Mouse (Mus musculus) activated CD4-positive, CD25-positive, alpha-beta regulatory T cell, adult 4 months (primary cell): ENCODE data around the gene Olfr616. TPM values are rescaled to one million over a fixed set of nuclear protein-coding genes. Genes with fewer than 3 reads are reported as not detected.
"Not testable (repeated sequence)": the region's sequence is repeated elsewhere in the genome, so short reads cannot be mapped to it uniquely, and the experiment has no call there.

Source experiments
- ATAC-seq: one replicate; pipeline ENCODE4 v1.8.0; 2017
- polyA plus RNA-seq, 2 experiments: library from polyadenylated mRNA; unstranded; fragments of 100-300 nt; shearing (Covaris generic); gene quantifications; one replicate each; pipeline ENCODE4 v1.2.1; 2017

Olfr616 gene
- polyA plus RNA-seq = not detected

DNA sequence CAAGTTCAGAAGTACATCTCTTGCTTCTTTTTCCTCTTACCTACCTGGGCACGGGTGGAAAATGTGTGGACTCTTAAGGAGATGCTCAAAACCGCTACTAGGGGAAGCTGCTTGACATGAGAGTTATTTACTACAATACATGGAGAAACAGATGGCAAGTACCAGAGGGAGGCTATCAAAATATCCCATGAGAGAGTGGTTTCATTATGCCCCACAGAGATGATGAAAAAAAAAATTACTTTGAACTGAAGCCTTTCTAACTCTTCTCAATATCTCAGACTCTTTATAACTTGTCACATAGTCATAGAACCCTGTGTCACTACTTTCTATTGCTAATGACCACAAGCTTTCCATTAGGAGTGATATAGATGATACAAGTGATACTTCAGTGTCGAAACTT is at the start of gene Olfr616:
Olfr616 (minus strand) TSS at position 101 of the 400 bp plus-strand sequence.
- ATAC-seq = no peak

GRCm38 (mm10) chr7:103612434-103612833 is 43.5 kb upstream of the Olfr616 start, which contains the start of gene Olfr620:
TSS of gene Olfr620 (minus strand) at chr7:103612534.
- ATAC-seq = no peak

DNA sequence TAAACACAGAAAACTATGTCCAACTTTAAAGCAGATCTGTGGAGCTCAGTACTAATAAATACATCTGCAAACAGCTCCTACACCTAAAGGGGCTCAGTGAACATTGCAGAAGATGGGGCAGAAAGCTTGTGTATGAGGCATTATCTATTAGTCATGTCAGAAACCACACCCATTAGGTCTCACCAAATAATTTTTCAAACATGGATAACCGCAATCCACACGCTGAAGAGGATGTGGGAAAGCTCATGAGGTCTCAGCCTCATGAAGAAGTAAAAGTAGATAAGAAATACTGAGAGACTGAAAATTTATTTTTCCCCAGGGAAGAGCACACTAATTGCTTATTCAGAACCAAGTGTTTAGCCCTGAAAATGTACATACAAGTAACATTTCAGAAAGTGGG is 38.5 kb upstream of the Olfr616 start:
- no peak for ATAC-seq

- ATAC-seq = no peak
Observed at GRCm38 (mm10) chr7:103600275-103600674, 31.3 kb upstream of the Olfr616 start, which contains the start of gene Olfr619. TSS of gene Olfr619 (plus strand) at chr7:103600575.

DNA sequence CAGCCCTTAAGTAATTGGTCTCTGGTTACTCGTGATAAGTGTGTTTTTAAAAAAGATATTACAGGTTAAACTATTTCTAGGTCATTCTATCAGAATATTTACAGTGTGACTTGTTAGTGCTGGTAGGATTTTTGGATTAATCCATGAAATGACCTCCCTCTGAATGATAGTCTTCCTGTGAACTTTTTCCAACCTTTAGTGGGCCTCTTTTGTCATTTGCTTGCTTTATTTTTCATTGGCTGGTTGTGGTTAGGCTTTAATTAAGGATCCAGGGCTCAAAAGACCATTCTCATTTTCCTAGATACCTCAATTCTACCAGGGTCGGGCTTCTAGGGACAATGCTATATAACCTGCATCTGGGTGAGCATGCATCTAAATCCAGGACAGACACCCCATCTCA is 20.9 kb upstream of the Olfr616 start, which contains the start of gene Olfr618:
Olfr618 (plus strand) TSS at position 301 of the 400 bp plus-strand sequence.
- ATAC-seq = no peak

DNA sequence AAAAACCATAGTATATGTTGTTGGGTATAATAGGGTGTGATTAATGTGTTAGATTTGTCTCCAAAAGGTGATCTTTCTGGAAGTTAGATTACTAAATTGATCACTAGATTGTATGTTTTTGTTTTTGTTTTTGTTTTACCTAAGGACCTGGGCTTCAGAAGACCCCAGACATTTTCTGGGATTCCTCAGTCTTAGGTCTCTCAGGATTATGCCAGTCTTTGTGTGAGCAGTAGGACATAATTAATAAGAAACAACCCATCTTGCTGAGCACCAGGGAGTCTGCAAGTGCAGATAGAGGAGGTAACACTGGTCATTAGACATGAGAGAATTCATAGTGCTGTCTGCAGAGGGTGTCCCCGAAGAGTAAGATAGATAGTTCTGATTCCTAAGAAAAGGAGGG is 3.8 kb upstream of the Olfr616 start, which contains the start of gene Olfr617:
Olfr617 (plus strand) TSS at position 301 of the 400 bp plus-strand sequence.
- no peak for ATAC-seq

DNA sequence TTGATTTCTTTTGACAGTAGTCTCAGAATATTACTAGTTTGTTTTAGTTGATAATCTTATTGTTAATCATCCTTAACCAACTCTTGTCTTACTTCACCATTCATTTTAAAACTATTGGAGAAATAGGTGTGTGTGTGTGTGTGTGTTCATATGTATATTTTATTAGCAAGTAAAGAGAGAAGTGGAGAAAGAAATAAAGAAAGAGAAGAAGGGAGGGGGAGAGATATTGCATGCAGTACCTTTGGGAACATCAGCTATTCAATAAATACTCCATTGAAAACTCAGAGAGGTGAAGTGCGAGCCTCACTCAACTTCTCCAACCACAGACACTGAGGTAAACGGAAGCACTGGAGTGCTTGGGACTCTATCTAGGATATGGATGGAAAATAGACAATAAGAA is 13.2 kb downstream of the Olfr616 start, which contains the start of gene Olfr615:
Olfr615 (plus strand) TSS at position 301 of the 400 bp plus-strand sequence.
- no peak for ATAC-seq

DNA sequence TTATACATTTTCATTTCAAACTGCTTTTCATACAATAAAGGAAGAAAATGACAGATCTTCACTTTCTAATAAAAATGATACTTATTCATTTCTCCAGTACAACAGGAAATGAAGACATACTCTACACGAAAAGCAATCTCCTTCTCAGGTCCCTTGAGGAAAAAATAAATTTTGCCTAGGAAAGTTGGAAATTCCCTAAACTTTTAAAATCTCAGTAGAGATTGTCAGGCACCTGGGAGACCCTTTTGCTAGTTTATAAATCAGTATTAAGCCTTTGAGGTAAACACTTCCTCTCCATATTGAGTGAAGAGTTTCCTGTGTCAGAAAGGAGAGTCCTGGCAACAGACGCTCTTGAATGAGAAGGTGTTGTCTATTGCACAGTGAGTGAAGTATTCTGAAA is 21.2 kb downstream of the Olfr616 start, which contains the start of gene Olfr613:
Olfr613 (plus strand) TSS at position 301 of the 400 bp plus-strand sequence.
- ATAC-seq = no peak

DNA sequence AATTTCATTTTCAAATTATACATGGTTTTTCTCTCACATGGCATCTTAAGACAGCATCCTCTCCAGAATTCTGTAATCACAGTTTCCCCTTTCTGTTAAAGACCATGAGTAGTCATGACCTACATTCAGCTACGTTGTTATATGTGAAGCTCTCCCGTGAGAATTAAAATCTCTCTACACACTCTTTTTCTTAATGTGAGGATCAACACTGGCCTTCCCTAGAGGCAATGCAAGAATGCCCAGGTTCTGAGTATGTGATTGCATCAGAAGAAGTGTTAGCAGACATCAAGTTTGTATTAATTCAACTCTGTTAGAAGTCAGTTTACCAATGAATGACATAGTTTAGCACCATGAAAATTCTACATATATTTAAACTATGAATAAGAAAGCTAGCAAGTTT is 26.3 kb downstream of the Olfr616 start, which contains the start of gene Olfr612:
Olfr612 (minus strand) TSS at position 101 of the 400 bp plus-strand sequence.
- not testable (repeated sequence) for ATAC-seq

- not testable (repeated sequence) for ATAC-seq
Observed at GRCm38 (mm10) chr7:103520746-103521145, 48.2 kb downstream of the Olfr616 start, which contains the start of gene Olfr611. TSS of gene Olfr611 (minus strand) at chr7:103520846.

Other genes starting within 250 kb of the Olfr616 start
- not detected for gene Olfr598, start 245.6 kb downstream of the Olfr616 start, polyA plus RNA-seq
- not detected for gene Olfr599, start 233.2 kb downstream of the Olfr616 start, polyA plus RNA-seq
- gene Olfr600, start 219.5 kb downstream of the Olfr616 start, polyA plus RNA-seq = not detected
- not detected for gene Olfr601, start 206.5 kb downstream of the Olfr616 start, polyA plus RNA-seq
- gene Olfr603, start 183.0 kb downstream of the Olfr616 start, polyA plus RNA-seq = not detected
- gene Usp17lc, start 154.1 kb downstream of the Olfr616 start, polyA plus RNA-seq = not detected
- gene Olfr605, start 123.7 kb downstream of the Olfr616 start, polyA plus RNA-seq = not detected
- gene Olfr606, start 120.1 kb downstream of the Olfr616 start, polyA plus RNA-seq = not detected
- under 1 TPM in 1 of 2 experiments, not detected in 1; 0.08 TPM for gene Olfr607, start 105.0 kb downstream of the Olfr616 start, polyA plus RNA-seq
- not detected for gene Olfr608, start 99.3 kb downstream of the Olfr616 start, polyA plus RNA-seq
- not detected for gene Olfr609, start 71.1 kb downstream of the Olfr616 start, polyA plus RNA-seq
- not detected for gene Olfr610, start 57.0 kb downstream of the Olfr616 start, polyA plus RNA-seq
- gene Olfr611, start 48.3 kb downstream of the Olfr616 start, polyA plus RNA-seq = not detected
- not detected for gene Olfr612, start 26.4 kb downstream of the Olfr616 start, polyA plus RNA-seq
- not detected for gene Olfr613, start 21.1 kb downstream of the Olfr616 start, polyA plus RNA-seq
- not detected for gene Olfr615, start 13.1 kb downstream of the Olfr616 start, polyA plus RNA-seq
- gene Olfr617, start 3.9 kb upstream of the Olfr616 start, polyA plus RNA-seq = not detected
- gene Olfr618, start 21.0 kb upstream of the Olfr616 start, polyA plus RNA-seq = not detected
- not detected for gene Olfr619, start 31.4 kb upstream of the Olfr616 start, polyA plus RNA-seq
- 1 to 10 TPM in 1 of 2 experiments, not detected in 1; 1.3 TPM for gene Olfr620, start 43.4 kb upstream of the Olfr616 start, polyA plus RNA-seq
- gene Olfr622, start 73.6 kb upstream of the Olfr616 start, polyA plus RNA-seq = not detected
- gene Olfr623, start 94.6 kb upstream of the Olfr616 start, polyA plus RNA-seq = not detected
- gene Olfr624, start 102.0 kb upstream of the Olfr616 start, polyA plus RNA-seq = not detected
- not detected for gene Olfr625-ps1, start 113.6 kb upstream of the Olfr616 start, polyA plus RNA-seq
- gene Olfr243, start 145.5 kb upstream of the Olfr616 start, polyA plus RNA-seq = not detected
- not detected for gene Olfr628, start 161.2 kb upstream of the Olfr616 start, polyA plus RNA-seq
- gene Olfr629, start 175.8 kb upstream of the Olfr616 start, polyA plus RNA-seq = not detected
- not detected for gene Olfr630, start 188.2 kb upstream of the Olfr616 start, polyA plus RNA-seq
- gene Olfr69, start 202.5 kb upstream of the Olfr616 start, polyA plus RNA-seq = not detected
- not detected for gene Olfr68, start 210.6 kb upstream of the Olfr616 start, polyA plus RNA-seq
- not detected for gene Olfr67, start 222.7 kb upstream of the Olfr616 start, polyA plus RNA-seq
- 100 to 1,000 TPM in 1 of 2 experiments, 1 to 10 TPM in 1; 1.3 to 103 TPM for gene Hbb-bt, start 244.9 kb upstream of the Olfr616 start, polyA plus RNA-seq